Mouse (Mus musculus) CH12.LX (cell line): ENCODE data around the gene Gm45521. TPM values are rescaled to one million over a fixed set of nuclear protein-coding genes. Genes with fewer than 3 reads are reported as not detected.

Experiments used
- DNase-seq: peaks from one replicate; pipeline ENCODE4 v3.0.0-alpha.2; 2013; ENCODE audit errors: extremely low read depth
- H3K27ac ChIP-seq: 2 replicates; pipeline ENCODE4 v1.5.1; 2012; ENCODE audit warnings: low read depth, mild to moderate bottlenecking, control low read depth, moderate library complexity; ENCODE audit not compliant: insufficient read depth
- H3K27me3 ChIP-seq: replicated peaks from 2 replicates; pipeline ENCODE3; 2012; ENCODE audit warnings: inconsistent platforms
- H3K36me3 ChIP-seq, 2 experiments: replicated peaks in 1 of 2; 2 replicates each; pipeline versions ENCODE3 to v1.6.1; 2012; ENCODE audit warnings: inconsistent platforms in 1 of 2, low read length in 1 of 2, mild to moderate bottlenecking in 1 of 2, mixed read lengths in 1 of 2, moderate library complexity in 1 of 2; ENCODE audit not compliant: control insufficient read depth in 1 of 2, insufficient read depth in 1 of 2
- H3K4me1 ChIP-seq, 2 experiments: 2 replicates each; pipeline ENCODE4 v1.6.1; 2012; ENCODE audit warnings: inconsistent platforms in 1 of 2, moderate library complexity in 1 of 2; ENCODE audit not compliant: insufficient read depth in 2 of 2, control insufficient read depth in 1 of 2
- H3K4me2 ChIP-seq: 2 replicates; pipeline ENCODE4 v1.6.1; 2012; ENCODE audit warnings: low read depth, mild to moderate bottlenecking, control low read depth; ENCODE audit not compliant: poor library complexity, insufficient read depth, severe bottlenecking
- H3K4me3 ChIP-seq, 3 experiments: fragments of 150-350 bp in 1 of 3; sonication (generic) in 1 of 3; replicated peaks in 1 of 3; 2 replicates each; pipeline versions ENCODE3 to v1.5.1; 2011 to 2012; ENCODE audit warnings: low read depth in 2 of 3, low read length in 2 of 3, mild to moderate bottlenecking in 2 of 3, moderate library complexity in 2 of 3, control low read depth in 1 of 3, improper control_type of control experiment in 1 of 3, inconsistent platforms in 1 of 3, mixed read lengths in 1 of 3; ENCODE audit not compliant: poor library complexity in 1 of 3
- H3K79me2 ChIP-seq: replicated peaks from 2 replicates; pipeline ENCODE4 v1.6.1; 2012; ENCODE audit warnings: mild to moderate bottlenecking, moderate library complexity; ENCODE audit not compliant: control insufficient read depth, poor library complexity, insufficient read depth, severe bottlenecking; ENCODE audit errors: extremely low read depth
- H3K9ac ChIP-seq: 2 replicates; pipeline ENCODE4 v1.6.1; 2012; ENCODE audit warnings: low read depth, mild to moderate bottlenecking, control low read depth, moderate library complexity; ENCODE audit not compliant: insufficient read depth
- H3K9me3 ChIP-seq: replicated peaks from 2 replicates; pipeline ENCODE3; 2012; ENCODE audit warnings: low read length, inconsistent platforms, mixed read lengths
- BHLHE40 ChIP-seq: IDR thresholded peaks from 2 replicates; pipeline ENCODE4 v1.6.1; 2011; ENCODE audit warnings: mild to moderate bottlenecking, low read depth, low read length, improper control_type of control experiment
- CHD1 ChIP-seq: IDR thresholded peaks from 2 replicates; pipeline ENCODE4 v1.6.1; 2012; ENCODE audit warnings: low read depth, low read length, improper control_type of control experiment, inconsistent platforms
- CHD2 ChIP-seq: IDR thresholded peaks from 2 replicates; pipeline ENCODE4 v1.6.1; 2011; ENCODE audit warnings: low read length, improper control_type of control experiment
- CTCF ChIP-seq, 2 experiments: IDR thresholded peaks in 1 of 2; conservative IDR thresholded peaks in 1 of 2; 2 replicates each; pipeline ENCODE4 v1.5.1; 2011 to 2012; ENCODE audit warnings: low read depth in 2 of 2, low read length in 2 of 2, improper control_type of control experiment in 1 of 2, inconsistent platforms in 1 of 2, mild to moderate bottlenecking in 1 of 2, moderate library complexity in 1 of 2
- E2F4 ChIP-seq: IDR thresholded peaks from 2 replicates; pipeline ENCODE4 v1.6.1; 2011; ENCODE audit warnings: low read depth, low read length, improper control_type of control experiment; ENCODE audit not compliant: insufficient replicate concordance
- ELF1 ChIP-seq: IDR thresholded peaks from 2 replicates; pipeline ENCODE4 v1.6.1; 2014; ENCODE audit warnings: low read depth, mild to moderate bottlenecking, inconsistent platforms, low read length, improper control_type of control experiment
- EP300 ChIP-seq: IDR thresholded peaks from 2 replicates; pipeline ENCODE4 v1.6.1; 2011; ENCODE audit warnings: low read length, improper control_type of control experiment
- ETS1 ChIP-seq: conservative IDR thresholded peaks from 2 replicates; pipeline ENCODE4 v1.6.1; 2012; ENCODE audit warnings: low read depth, mild to moderate bottlenecking, inconsistent platforms, low read length, improper control_type of control experiment, moderate library complexity
- GABPA ChIP-seq: IDR thresholded peaks from 2 replicates; pipeline ENCODE4 v1.6.1; 2012; ENCODE audit warnings: low read depth, low read length, improper control_type of control experiment, inconsistent platforms; ENCODE audit not compliant: insufficient replicate concordance
- HCFC1 ChIP-seq: IDR thresholded peaks from 2 replicates; pipeline ENCODE4 v1.6.1; 2012; ENCODE audit warnings: low read depth, mild to moderate bottlenecking, inconsistent platforms, low read length, improper control_type of control experiment
- IRF4 ChIP-seq: IDR thresholded peaks from 2 replicates; pipeline ENCODE4 v1.6.1; 2014; ENCODE audit warnings: low read depth, mild to moderate bottlenecking, inconsistent platforms, low read length, improper control_type of control experiment
- JUN ChIP-seq: IDR thresholded peaks from 2 replicates; pipeline ENCODE4 v1.6.1; 2011; ENCODE audit warnings: low read depth, mild to moderate bottlenecking, low read length, improper control_type of control experiment, moderate library complexity; ENCODE audit not compliant: insufficient read depth
- JUND ChIP-seq: conservative IDR thresholded peaks from 2 replicates; pipeline ENCODE4 v1.6.1; 2011; ENCODE audit warnings: low read depth, low read length, improper control_type of control experiment
- MAX ChIP-seq: IDR thresholded peaks from 2 replicates; pipeline ENCODE4 v1.6.1; 2011; ENCODE audit warnings: low read length, improper control_type of control experiment
- MAZ ChIP-seq: IDR thresholded peaks from 2 replicates; pipeline ENCODE4 v1.6.1; 2012; ENCODE audit warnings: low read depth, mild to moderate bottlenecking, inconsistent platforms, low read length, improper control_type of control experiment, moderate library complexity
- MEF2A ChIP-seq: IDR thresholded peaks from 2 replicates; pipeline ENCODE4 v1.6.1; 2014; ENCODE audit warnings: low read depth, mild to moderate bottlenecking, inconsistent platforms, low read length, improper control_type of control experiment, borderline replicate concordance
- MXI1 ChIP-seq: IDR thresholded peaks from 2 replicates; pipeline ENCODE4 v1.6.1; 2011; ENCODE audit warnings: mild to moderate bottlenecking, low read depth, low read length, improper control_type of control experiment
- MYC ChIP-seq: IDR thresholded peaks from 2 replicates; pipeline ENCODE4 v1.6.1; 2011; ENCODE audit warnings: low read depth, mild to moderate bottlenecking, improper control_type of control experiment, low read length
- NELFE ChIP-seq: IDR thresholded peaks from 2 replicates; pipeline ENCODE4 v1.6.1; 2011; ENCODE audit warnings: low read depth, low read length, improper control_type of control experiment
- NRF1 ChIP-seq: IDR thresholded peaks from 2 replicates; pipeline ENCODE4 v1.6.1; 2014; ENCODE audit warnings: low read depth, mild to moderate bottlenecking, inconsistent platforms, low read length, improper control_type of control experiment, moderate library complexity
- PAX5 ChIP-seq: IDR thresholded peaks from 2 replicates; pipeline ENCODE4 v1.6.1; 2012; ENCODE audit warnings: low read length, inconsistent platforms, mixed read lengths
- POLR2A ChIP-seq: IDR thresholded peaks from 2 replicates; pipeline ENCODE4 v1.6.1; 2011; ENCODE audit warnings: low read depth, mild to moderate bottlenecking, improper control_type of control experiment, low read length
- POLR2AphosphoS2 ChIP-seq: IDR thresholded peaks from 2 replicates; pipeline ENCODE4 v1.6.1; 2011; ENCODE audit warnings: low read depth, low read length, improper control_type of control experiment
- RAD21 ChIP-seq: IDR thresholded peaks from 2 replicates; pipeline ENCODE4 v1.6.1; 2011; ENCODE audit warnings: low read depth, mild to moderate bottlenecking, low read length, improper control_type of control experiment, moderate library complexity
- RCOR1 ChIP-seq: conservative IDR thresholded peaks from 2 replicates; pipeline ENCODE4 v1.6.1; 2012; ENCODE audit warnings: low read depth, mild to moderate bottlenecking, inconsistent platforms, low read length, improper control_type of control experiment
- SIN3A ChIP-seq: IDR thresholded peaks from 2 replicates; pipeline ENCODE4 v1.6.1; 2012; ENCODE audit warnings: low read length, improper control_type of control experiment, inconsistent platforms
- SMC3 ChIP-seq: IDR thresholded peaks from 2 replicates; pipeline ENCODE4 v1.6.1; 2011; ENCODE audit warnings: low read depth, low read length, improper control_type of control experiment
- TCF12 ChIP-seq: IDR thresholded peaks from 2 replicates; pipeline ENCODE4 v1.6.1; 2014; ENCODE audit warnings: low read depth, mild to moderate bottlenecking, inconsistent platforms, low read length, improper control_type of control experiment
- UBTF ChIP-seq: IDR thresholded peaks from 2 replicates; pipeline ENCODE4 v1.6.1; 2012; ENCODE audit warnings: low read depth, mild to moderate bottlenecking, inconsistent platforms, low read length, improper control_type of control experiment, moderate library complexity
- USF1 ChIP-seq: IDR thresholded peaks from 2 replicates; pipeline ENCODE4 v1.6.1; 2014; ENCODE audit warnings: low read depth, mild to moderate bottlenecking, inconsistent platforms, low read length, improper control_type of control experiment
- USF2 ChIP-seq: conservative IDR thresholded peaks from 2 replicates; pipeline ENCODE4 v1.6.1; 2011; ENCODE audit warnings: low read depth, low read length, improper control_type of control experiment
- ZC3H11A ChIP-seq: IDR thresholded peaks from 2 replicates; pipeline ENCODE4 v1.6.1; 2012; ENCODE audit warnings: low read depth, mild to moderate bottlenecking, inconsistent platforms, low read length, improper control_type of control experiment
- ZMIZ1 ChIP-seq: IDR thresholded peaks from 2 replicates; pipeline ENCODE4 v1.6.1; 2012; ENCODE audit warnings: low read depth, mild to moderate bottlenecking, inconsistent platforms, low read length, improper control_type of control experiment
- ZNF384 ChIP-seq: IDR thresholded peaks from 2 replicates; pipeline ENCODE4 v1.6.1; 2012; ENCODE audit warnings: low read depth, low read length, improper control_type of control experiment, inconsistent platforms
- dilution Hi-C: fragments of 300-500 bp; cut with MboI; formaldehyde crosslinking; loops from 2 replicates; pipeline ENCODE4 v1.14.3; 2020; ENCODE audit warnings: low sequenced_read_pairs; ENCODE audit not compliant: extremely low pct_unique_long_range_greater_than_20kb, extremely low pct_ligation_motif_present
- in situ Hi-C: fragments of 300-500 bp; cut with MboI; formaldehyde crosslinking; loops from 3 replicates; pipeline ENCODE4 v1.14.3; 2019; ENCODE audit warnings: low sequenced_read_pairs, low pct_ligation_motif_present, low pct_unique_long_range_greater_than_20kb, mixed read lengths
- polyA plus RNA-seq: library from polyadenylated mRNA; unstranded; fragments of >175 nt; gene quantifications from 2 replicates; pipeline ENCODE4 v1.2.1, GENCODE M21; 2012; ENCODE audit warnings: low read depth; ENCODE audit not compliant: insufficient read length
- total RNA-seq, 2 experiments: library from RNA; depleted of rRNA; stranded (reverse); fragments of 300-350 nt in 1 of 2; fragments of >200 nt in 1 of 2; gene quantifications; 2 replicates each; pipeline ENCODE4 v1.2.3; 2012 to 2014

Gm45521 gene
- total and polyA plus RNA-seq, 3 experiments = not detected

DNA sequence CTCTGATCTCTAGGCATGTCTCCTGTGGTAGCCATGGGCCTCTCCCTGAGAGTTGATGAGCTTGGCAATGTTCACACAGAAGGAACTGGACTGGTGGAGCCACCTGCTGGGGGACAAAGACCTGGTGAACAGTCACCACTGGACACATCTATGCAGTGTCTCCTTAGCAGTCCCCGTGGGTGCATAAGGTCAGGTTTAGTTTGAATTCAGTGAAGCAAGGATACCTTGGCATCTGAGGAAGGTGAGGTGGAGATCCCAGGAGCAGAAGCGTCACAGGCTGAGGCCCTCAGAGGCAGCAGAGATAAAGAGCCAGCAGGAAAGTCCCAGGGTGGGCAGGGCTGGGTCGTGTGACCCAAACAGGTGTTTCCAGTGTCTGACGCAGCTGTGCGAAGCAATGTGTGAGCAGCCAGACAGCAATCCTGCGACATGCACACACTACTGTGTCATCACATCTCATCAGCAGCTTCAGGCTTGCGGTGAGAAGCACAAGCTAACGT is 37.2 kb downstream of the Gm45521 start, which contains the start of gene Dnase1l3 (continued):
- TF ChIP-seq TCF12 = peak; percentile 95
- TF ChIP-seq RAD21 = peak; percentile 71
- TF ChIP-seq BHLHE40 = peak; percentile 98
- TF ChIP-seq CHD2 = 0 out of 2 replicates have a peak, but pooled peaks have one; percentile 40
- TF ChIP-seq MXI1 = peak; percentile 61; the same call in 1 of the 2 replicates
- TF ChIP-seq MEF2A = peak; percentile 75; the same call in 1 of the 2 replicates
- no peak for TF ChIP-seq ZNF384
- TF ChIP-seq USF2 = no peak; the same call in 1 of the 2 replicates
- peak; percentile 42; the same call in 1 of the 2 replicates for TF ChIP-seq SIN3A
- TF ChIP-seq, all 38 proteins: peak for 24

GRCm38 (mm10) chr14:7997255-7997696 is 40.2 kb downstream of the Gm45521 start:
- Histone ChIP-seq H3K9me3 (no peaks in the 10 kb centered on the region), H3K79me2 (no peaks in the 10 kb centered on the region), H3K36me3 (peaks cover 0 to 3% of the 10 kb centered on the region in 2 experiments), H3K4me2 (peak overlapping the region; percentile 91), H3K9ac (peak overlapping the region; percentile 31; the same call in 1 of the 2 replicates), H3K27me3 (peaks cover 8% of the 10 kb centered on the region), H3K4me1 (peaks cover 36 to 41% of the 10 kb centered on the region in 2 experiments), H3K4me3 (peak overlapping the region in 1 of 3 experiments; percentile 5), H3K27ac (no peak overlapping the region)
- dilution Hi-C loops = no loop called here
- peak; percentile 93 for DNase-seq
- in situ Hi-C loops = loop anchor here (10.0 kb wide), 2 partner anchors 178 to 182 kb away; partner anchors contain the start of genes Flnb and Pdhb
- no peak for TF ChIP-seq BHLHE40
- 0 out of 2 replicates have a peak, but pooled peaks have one; percentile 42 for TF ChIP-seq MXI1
- no peak for TF ChIP-seq JUN
- TF ChIP-seq HCFC1 = peak; percentile 50; the same call in 1 of the 2 replicates
- TF ChIP-seq CHD2 = no peak
- TF ChIP-seq IRF4 = peak; percentile 5; the same call in 1 of the 2 replicates
- peak; percentile 40; the same call in 1 of the 2 replicates for TF ChIP-seq NELFE
- no peak for TF ChIP-seq POLR2A
- TF ChIP-seq SMC3 = peak; percentile 71
- TF ChIP-seq RCOR1 = no peak
- TF ChIP-seq POLR2AphosphoS2 = no peak
- TF ChIP-seq JUND = no peak
- no peak for TF ChIP-seq USF2
- TF ChIP-seq RAD21 = peak; percentile 64
- TF ChIP-seq ETS1 = peak; percentile 15
- no peak for TF ChIP-seq ZMIZ1
- TF ChIP-seq GABPA = no peak
- TF ChIP-seq SIN3A = no peak
- no peak for TF ChIP-seq EP300
- no peak for TF ChIP-seq TCF12
- no peak for TF ChIP-seq ZC3H11A
- TF ChIP-seq ELF1 = peak; percentile 86
- 0 out of 2 replicates have a peak, but pooled peaks have one; percentile 26 for TF ChIP-seq MAZ
- no peak for TF ChIP-seq NRF1
- peak; percentile 3; the same call in 1 of the 2 replicates for TF ChIP-seq MEF2A
- peak; percentile 75 to 97 for TF ChIP-seq CTCF (conservative IDR thresholded peaks at IDR 0.05 in 1 of 2, IDR thresholded peaks at IDR 0.05 in 1 of 2; ENCODE audit: low read depth in 2 of 2, low read length in 2 of 2)
- no peak for TF ChIP-seq UBTF
- TF ChIP-seq MAX = no peak; the same call in 1 of the 2 replicates
- TF ChIP-seq E2F4 = no peak
- 0 out of 2 replicates have a peak, but pooled peaks have one; percentile 7 for TF ChIP-seq MYC
- TF ChIP-seq USF1 = no peak
- TF ChIP-seq CHD1 = no peak
- TF ChIP-seq PAX5 = no peak
- TF ChIP-seq ZNF384 = no peak
